Mouse (Mus musculus): Measurements from ENCODE around the gene Mrpl18. TPM values are rescaled to one million over a fixed set of nuclear protein-coding genes. Genes with fewer than 3 reads are reported as not detected.
A peak's percentile ranks its signal among the peaks of the same experiment; 100 is the strongest.

The Mrpl18 gene
- polyA plus RNA-seq, 1 experiment from 2014 or later = 191 TPM

DNA sequence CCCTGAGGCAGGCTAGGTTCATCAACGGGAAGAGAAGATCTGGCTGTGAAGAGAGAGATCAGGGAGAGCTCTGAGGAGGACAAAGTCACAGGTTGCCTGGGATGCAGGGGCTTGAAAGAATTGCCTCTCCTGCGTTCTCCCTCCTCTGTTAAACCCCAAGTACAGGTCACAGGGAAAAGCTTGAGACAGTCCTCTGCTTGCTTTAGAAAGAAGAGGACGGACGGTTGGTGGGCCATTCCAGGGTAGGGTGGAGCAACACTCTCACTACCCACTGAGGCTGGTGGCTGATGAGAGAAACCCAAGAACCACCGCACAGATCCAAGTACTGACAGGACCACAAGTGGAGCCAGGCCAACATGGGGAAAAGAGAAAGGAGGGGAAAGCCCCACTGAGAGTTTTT, 40.4 kb downstream of the Mrpl18 start, which contains the start of gene Mrgprh:
Gene Mrgprh (plus strand): TSS at position 301 of the 400 bp plus-strand sequence.
- Histone ChIP-seq H3K4me2 (ENCODE audit: low read depth, low read length) (no peak within 1 kb of the TSS), H3K36me3 (ENCODE audit: control insufficient read depth, insufficient read depth) (no peaks in the 10 kb centered on the region), H3K9me3 (replicated peaks; ENCODE audit: control insufficient read depth, low read length) (no peaks in the 10 kb centered on the region), H3K9ac (ENCODE audit: low read length) (no peak within 1 kb of the TSS), H3K4me3 (ENCODE audit: low read length) (no peak within 1 kb of the TSS), H3K4me1 (ENCODE audit: control insufficient read depth, insufficient read depth, low read length) (peaks cover 5% of the 10 kb centered on the region; the same call in 1 of the 2 replicates), H3K27ac (ENCODE audit: low read length) (no peak within 1 kb of the TSS), H3K27me3 (ENCODE audit: control insufficient read depth, insufficient read depth, low read length) (no peaks in the 10 kb centered on the region)
- ATAC-seq (replicated peaks; ENCODE audit: extremely low read depth, insufficient read depth, low FRiP score) = no peak
- 74% methylated on average over 5 of the region's 5 CpGs for WGBS

DNA sequence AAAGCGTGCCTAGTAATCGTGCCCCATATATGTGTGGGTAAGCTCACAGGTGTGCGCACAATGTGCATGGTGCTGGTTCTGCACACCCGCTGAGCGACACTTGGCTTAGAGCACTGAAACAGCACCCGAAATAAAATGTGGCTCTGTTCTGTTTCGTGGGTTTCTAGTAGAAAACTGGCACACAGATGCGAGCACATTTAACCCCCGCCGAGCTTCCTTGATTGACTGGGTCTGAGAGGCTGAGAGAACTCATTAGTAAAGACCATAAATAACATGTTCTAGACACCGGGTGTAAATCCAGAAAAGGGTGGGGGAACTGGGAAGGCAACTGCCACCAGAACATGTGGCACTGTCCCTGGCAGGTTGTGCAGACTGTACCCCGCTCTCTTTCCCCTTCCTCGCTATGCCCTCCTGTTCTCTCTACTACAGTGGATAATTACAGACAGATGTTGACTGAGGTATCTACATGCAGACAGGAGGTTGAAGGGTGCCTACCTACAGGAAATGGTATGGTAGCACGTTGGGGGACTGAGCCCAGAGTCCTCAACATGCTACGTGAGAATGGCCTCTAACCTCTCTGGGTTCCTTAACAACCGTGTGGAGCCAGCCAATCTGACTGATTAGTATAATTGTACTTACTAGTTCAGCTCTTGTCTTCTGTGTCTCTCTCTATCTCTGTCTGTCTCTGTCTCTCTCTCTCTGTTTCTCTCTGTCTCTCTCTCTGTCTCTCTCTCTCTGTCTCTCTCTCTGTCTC, 43.7 kb downstream of the Mrpl18 start:
- Histone ChIP-seq H3K27ac (ENCODE audit: low read length) (no peak overlapping the region), H3K36me3 (ENCODE audit: control insufficient read depth, insufficient read depth) (no peaks in the 10 kb centered on the region), H3K9me3 (replicated peaks; ENCODE audit: control insufficient read depth, low read length) (no peaks in the 10 kb centered on the region), H3K4me2 (ENCODE audit: low read depth, low read length) (no peak overlapping the region), H3K9ac (ENCODE audit: low read length) (no peak overlapping the region), H3K4me1 (ENCODE audit: control insufficient read depth, insufficient read depth, low read length) (peaks cover 12% of the 10 kb centered on the region), H3K27me3 (ENCODE audit: control insufficient read depth, insufficient read depth, low read length) (no peaks in the 10 kb centered on the region), H3K4me3 (ENCODE audit: low read length) (no peak overlapping the region)
- no peak for ATAC-seq (replicated peaks; ENCODE audit: extremely low read depth, insufficient read depth, low FRiP score)
- 73% methylated on average over 16 of the region's 16 CpGs for WGBS

DNA sequence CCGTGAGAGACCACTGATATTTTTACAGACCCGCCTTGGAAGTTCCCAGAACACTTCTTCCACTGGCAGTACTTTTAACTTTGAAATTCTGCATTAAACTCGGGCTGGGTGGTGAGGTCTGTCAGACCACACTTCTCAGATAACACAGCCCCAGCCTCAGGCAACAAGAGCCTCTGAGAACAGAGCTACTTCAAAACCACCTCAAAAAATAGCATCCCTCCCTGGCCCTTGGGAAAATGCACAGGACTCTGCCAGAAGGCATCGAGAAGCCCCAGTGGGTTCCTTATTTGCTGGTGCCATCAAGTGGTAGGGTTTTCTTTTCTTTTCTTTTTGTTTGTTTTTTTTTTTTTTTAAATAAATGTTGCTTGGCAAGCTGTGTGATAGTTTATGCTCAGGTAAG, 47.5 kb downstream of the Mrpl18 start:
- Histone ChIP-seq H3K9me3 (replicated peaks; ENCODE audit: control insufficient read depth, low read length) (no peaks in the 10 kb centered on the region), H3K27ac (ENCODE audit: low read length) (peak overlapping the region; percentile 29), H3K4me1 (ENCODE audit: control insufficient read depth, insufficient read depth, low read length) (peaks cover 20% of the 10 kb centered on the region), H3K9ac (ENCODE audit: low read length) (no peak overlapping the region), H3K27me3 (ENCODE audit: control insufficient read depth, insufficient read depth, low read length) (no peaks in the 10 kb centered on the region), H3K4me2 (ENCODE audit: low read depth, low read length) (no peak overlapping the region), H3K36me3 (ENCODE audit: control insufficient read depth, insufficient read depth) (no peaks in the 10 kb centered on the region), H3K4me3 (ENCODE audit: low read length) (no peak overlapping the region)
- 5% methylated on average over 4 of the region's 4 CpGs for WGBS
- ATAC-seq (replicated peaks; ENCODE audit: extremely low read depth, insufficient read depth, low FRiP score) = no peak

- Histone ChIP-seq H3K4me3 (ENCODE audit: low read length) (no peak within 1 kb of the TSS), H3K27ac (ENCODE audit: low read length) (peak within 1 kb of the TSS; percentile 69), H3K9me3 (replicated peaks; ENCODE audit: control insufficient read depth, low read length) (no peaks in the 10 kb centered on the region), H3K4me1 (ENCODE audit: control insufficient read depth, insufficient read depth, low read length) (peaks cover 20% of the 10 kb centered on the region), H3K4me2 (ENCODE audit: low read depth, low read length) (peak within 1 kb of the TSS; percentile 33), H3K9ac (ENCODE audit: low read length) (no peak within 1 kb of the TSS), H3K36me3 (ENCODE audit: control insufficient read depth, insufficient read depth) (no peaks in the 10 kb centered on the region), H3K27me3 (ENCODE audit: control insufficient read depth, insufficient read depth, low read length) (no peaks in the 10 kb centered on the region)
- ATAC-seq (replicated peaks; ENCODE audit: extremely low read depth, insufficient read depth, low FRiP score) = no peak
- WGBS = 41% methylated on average over 2 of the region's 2 CpGs
Observed at GRCm38 (mm10) chr17:12868043-12868442, 48.1 kb downstream of the Mrpl18 start, which contains the start of gene Mas1. Gene Mas1, minus strand, starts transcription at chr17:12868143.

DNA sequence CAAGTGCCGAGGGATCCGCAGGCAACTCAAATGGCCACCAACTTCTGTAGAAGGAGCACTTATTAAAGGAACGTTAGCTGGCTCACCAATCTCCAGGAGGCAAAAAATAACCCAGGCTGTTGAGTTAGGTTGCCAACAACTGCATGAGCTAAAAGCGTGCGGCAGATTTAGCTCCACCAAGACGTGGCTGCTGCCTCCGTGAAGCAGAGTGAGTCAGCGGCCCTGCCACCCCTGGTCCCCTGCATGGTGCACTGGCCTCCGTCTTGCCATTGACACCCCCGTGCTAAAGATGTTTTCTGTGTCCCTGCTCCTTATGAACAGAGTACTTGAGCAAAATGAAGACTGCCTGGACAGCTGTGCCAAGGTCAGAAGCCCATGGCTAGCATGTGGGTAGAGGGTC, 49.3 kb downstream of the Mrpl18 start:
- no peaks in the 10 kb centered on the region for H3K27me3 ChIP-seq (ENCODE audit: control insufficient read depth, insufficient read depth, low read length)
- H3K9ac ChIP-seq (ENCODE audit: low read length) = no peak overlapping the region
- H3K9me3 ChIP-seq (replicated peaks; ENCODE audit: control insufficient read depth, low read length) = no peaks in the 10 kb centered on the region
- peaks cover 20% of the 10 kb centered on the region for H3K4me1 ChIP-seq (ENCODE audit: control insufficient read depth, insufficient read depth, low read length)
- H3K4me3 ChIP-seq (ENCODE audit: low read length) = no peak overlapping the region
- peak overlapping the region; percentile 69 for H3K27ac ChIP-seq (ENCODE audit: low read length)
- no peak; the same call in 1 of the 2 replicates for ATAC-seq (replicated peaks; ENCODE audit: extremely low read depth, insufficient read depth, low FRiP score)
- peak overlapping the region; percentile 33 for H3K4me2 ChIP-seq (ENCODE audit: low read depth, low read length)
- H3K36me3 ChIP-seq (ENCODE audit: control insufficient read depth, insufficient read depth) = no peaks in the 10 kb centered on the region
- 48% methylated on average over 10 of the region's 10 CpGs for WGBS

DNA sequence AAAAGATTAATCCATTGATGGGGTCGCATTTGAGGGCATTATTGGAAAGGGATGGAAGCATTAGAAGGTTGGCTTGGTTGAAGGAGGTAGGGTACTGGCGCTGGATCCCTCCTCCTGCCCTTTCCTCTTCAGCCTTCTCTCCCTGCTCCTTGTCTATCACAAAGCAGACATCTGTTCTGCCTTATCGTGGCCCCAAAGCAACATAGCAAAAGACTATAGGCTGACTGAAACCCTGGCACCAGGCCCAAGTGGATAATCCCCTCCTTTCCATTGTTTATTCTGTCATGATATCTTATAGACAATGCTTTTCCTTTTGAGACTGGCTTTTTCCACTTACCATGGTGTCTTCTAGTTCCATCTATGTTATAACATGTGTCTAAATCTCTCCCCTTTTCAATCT, 50.7 kb downstream of the Mrpl18 start:
- Histone ChIP-seq H3K4me2 (ENCODE audit: low read depth, low read length) (no peak overlapping the region), H3K4me3 (ENCODE audit: low read length) (no peak overlapping the region), H3K4me1 (ENCODE audit: control insufficient read depth, insufficient read depth, low read length) (peaks cover 20% of the 10 kb centered on the region), H3K27ac (ENCODE audit: low read length) (no peak overlapping the region), H3K9me3 (replicated peaks; ENCODE audit: control insufficient read depth, low read length) (no peaks in the 10 kb centered on the region), H3K9ac (ENCODE audit: low read length) (no peak overlapping the region), H3K27me3 (ENCODE audit: control insufficient read depth, insufficient read depth, low read length) (no peaks in the 10 kb centered on the region), H3K36me3 (ENCODE audit: control insufficient read depth, insufficient read depth) (no peaks in the 10 kb centered on the region)
- ATAC-seq (replicated peaks; ENCODE audit: extremely low read depth, insufficient read depth, low FRiP score) = no peak
- WGBS = 54% methylated on average over 3 of the region's 3 CpGs

DNA sequence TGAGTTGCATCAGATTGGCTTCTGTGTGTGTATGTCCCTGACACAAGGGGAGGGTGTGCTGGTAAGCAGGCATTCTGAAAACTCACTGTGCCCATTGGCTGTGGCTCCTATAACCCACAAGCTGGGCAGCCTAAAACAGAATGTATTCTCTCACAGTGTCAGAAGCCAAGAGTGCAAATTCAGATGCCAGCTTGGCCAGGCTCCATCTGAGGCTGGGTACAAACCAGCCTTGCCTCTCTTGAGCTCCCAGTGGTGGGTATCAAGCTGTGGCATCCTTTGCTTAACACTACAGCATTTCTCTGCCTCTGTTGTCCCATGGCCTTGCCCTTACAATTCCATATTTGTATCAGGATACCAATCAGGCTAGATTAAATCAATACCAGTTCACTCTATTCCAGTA, 52.0 kb downstream of the Mrpl18 start:
- Histone ChIP-seq H3K27me3 (ENCODE audit: control insufficient read depth, insufficient read depth, low read length) (no peaks in the 10 kb centered on the region), H3K27ac (ENCODE audit: low read length) (no peak overlapping the region), H3K4me2 (ENCODE audit: low read depth, low read length) (no peak overlapping the region), H3K4me3 (ENCODE audit: low read length) (no peak overlapping the region), H3K36me3 (ENCODE audit: control insufficient read depth, insufficient read depth) (no peaks in the 10 kb centered on the region), H3K9ac (ENCODE audit: low read length) (no peak overlapping the region), H3K9me3 (replicated peaks; ENCODE audit: control insufficient read depth, low read length) (no peaks in the 10 kb centered on the region), H3K4me1 (ENCODE audit: control insufficient read depth, insufficient read depth, low read length) (peaks cover 20% of the 10 kb centered on the region)
- ATAC-seq (replicated peaks; ENCODE audit: extremely low read depth, insufficient read depth, low FRiP score) = no peak

Small RNA genes lying within 50 kb of the gene (microRNA-seq; reads per million reads assigned to microRNA genes)
- not detected for gene Gm24085

Other genes with a start within 250 kb of the Mrpl18 start
- gene Slc22a1, start 240.5 kb downstream of the Mrpl18 start, polyA plus RNA-seq (2015; fragmentation: Nextera tagmentation; extraction: Ambion mirVana) = 37.6 and 39.9 TPM in 2 replicates
- 98.0 and 133 TPM in 2 replicates for gene Igf2r, start 146.7 kb downstream of the Mrpl18 start, polyA plus RNA-seq (2015; fragmentation: Nextera tagmentation; extraction: Ambion mirVana)
- gene Mas1, start 48.2 kb downstream of the Mrpl18 start, polyA plus RNA-seq (2015; fragmentation: Nextera tagmentation; extraction: Ambion mirVana) = 0.47 and 0.50 TPM in 2 replicates
- gene Mrgprh, start 40.3 kb downstream of the Mrpl18 start, polyA plus RNA-seq (2015; fragmentation: Nextera tagmentation; extraction: Ambion mirVana) = 0.24 TPM in 1 of 2 replicates, not detected in the other
- 0.47 and 1.2 TPM in 2 replicates for gene Pnldc1, start 6.1 kb downstream of the Mrpl18 start, polyA plus RNA-seq (2015; fragmentation: Nextera tagmentation; extraction: Ambion mirVana)
- 304 and 341 TPM in 2 replicates for gene Tcp1, start 644 bp downstream of the Mrpl18 start, polyA plus RNA-seq (2015; fragmentation: Nextera tagmentation; extraction: Ambion mirVana)
- 0.30 and 0.33 TPM in 2 replicates for gene Acat3, start 24.3 kb upstream of the Mrpl18 start, polyA plus RNA-seq (2015; fragmentation: Nextera tagmentation; extraction: Ambion mirVana)
- gene Acat2, start 44.4 kb upstream of the Mrpl18 start, polyA plus RNA-seq (2015; fragmentation: Nextera tagmentation; extraction: Ambion mirVana) = 31.6 and 31.7 TPM in 2 replicates
- gene Wtap, start 77.8 kb upstream of the Mrpl18 start, polyA plus RNA-seq (2015; fragmentation: Nextera tagmentation; extraction: Ambion mirVana) = 75.2 and 75.8 TPM in 2 replicates
- 496 and 560 TPM in 2 replicates for gene Sod2, start 90.5 kb upstream of the Mrpl18 start, polyA plus RNA-seq (2015; fragmentation: Nextera tagmentation; extraction: Ambion mirVana)
- 0.13 and 0.19 TPM in 2 replicates for gene Gpr31b, start 136.0 kb upstream of the Mrpl18 start, polyA plus RNA-seq (2015; fragmentation: Nextera tagmentation; extraction: Ambion mirVana)
- 0.08 and 0.21 TPM in 2 replicates for gene Tcp10b, start 144.8 kb upstream of the Mrpl18 start, polyA plus RNA-seq (2015; fragmentation: Nextera tagmentation; extraction: Ambion mirVana)
- not detected in 2 replicates for gene Unc93a, start 215.5 kb upstream of the Mrpl18 start, polyA plus RNA-seq (2015; fragmentation: Nextera tagmentation; extraction: Ambion mirVana)